Comparison of ENCODE assay signal across 22 mouse cellular contexts in the genomic region with DNA sequence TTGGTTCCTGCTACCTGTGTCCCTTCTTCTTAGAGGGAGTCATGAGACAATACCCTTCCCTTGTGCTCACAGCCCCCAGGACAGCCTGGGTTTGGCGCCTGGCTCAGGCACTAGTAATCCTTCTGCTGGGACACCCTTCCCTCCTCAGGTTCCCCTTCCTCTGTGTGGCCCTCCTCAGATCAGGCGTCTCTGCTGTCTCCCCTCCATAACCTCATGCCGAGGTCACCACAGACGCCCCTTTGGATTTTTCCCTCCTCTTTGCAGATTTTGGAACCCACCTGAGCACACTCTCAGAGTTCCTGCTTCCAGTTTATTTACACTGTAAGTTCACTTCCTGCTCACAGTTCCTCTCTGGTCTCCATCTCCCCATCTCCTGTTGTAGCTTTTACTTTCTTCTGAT.
DNase-seq lines count a peak whose midpoint lies in the region; ATAC-seq and TF ChIP-seq lines count a peak whose summit lies in the region.
"Had no signal": no experiment of that assay in that cellular context is flagged by ENCODE, and none has a peak within 500 bp of the region (broad histone marks: within the 10 kb centered on the region; RNA-seq: fewer than 3 reads in every experiment).

No protein-coding gene starts in this region.

- H3K4me1 ChIP-seq in MEL (ENCODE audit: control insufficient read depth in 1 of 2, insufficient read depth in 2 of 2, low read length in 2 of 2), result peaks cover 0 to 33% of the 10 kb centered on the region in 2 experiments; a peak in 3 of 4 replicates
- H3K4me1 ChIP-seq: forebrain, embryonic 13.5 days; forebrain, embryonic 15.5 days had no signal

- no peak for TF ChIP-seq EP300 in MEL (IDR thresholded peaks at IDR 0.05; ENCODE audit: low read depth in 1 of 2, low read length in 2 of 2)

- no peak for TF ChIP-seq POLR2A in MEL (IDR thresholded peaks at IDR 0.05; ENCODE audit: control insufficient read depth in 1 of 2, insufficient read depth in 1 of 2, low read depth in 1 of 2, low read length in 2 of 2, poor library complexity in 1 of 2)

- ATAC-seq in granulocyte monocyte progenitor cell, adult 5-6 weeks (replicated peaks; ENCODE audit: poor library complexity, severe bottlenecking), result 0 out of 2 replicates have a peak, but pooled peaks have one; percentile 12
- ATAC-seq: forebrain, embryonic 13.5 days; forebrain, embryonic 15.5 days; forebrain, postnatal 0 days had no signal

- no peak for TF ChIP-seq CTCF in MEL (IDR thresholded peaks at IDR 0.05 in 2 of 3, conservative IDR thresholded peaks at IDR 0.05 in 1 of 3; ENCODE audit: control insufficient read depth in 1 of 3, insufficient read depth in 1 of 3, low read depth in 2 of 3, low read length in 3 of 3, poor library complexity in 1 of 3, severe bottlenecking in 1 of 3)

- no peaks in the 10 kb centered on the region for H3K79me2 ChIP-seq in MEL (ENCODE audit: control insufficient read depth, insufficient read depth, low read length, poor library complexity)

- DNase-seq in heart, adult 11 months, result peak; percentile 77
- DNase-seq in heart, adult 9 months (ENCODE audit: low spot score in 2 of 2), result no peak
- DNase-seq in A20 (ENCODE audit: low read depth, low spot score), result peak; percentile 60
- DNase-seq in MEL (ENCODE audit: low read depth, low spot score), result peak; percentile 13
- DNase-seq in thymus, postnatal 0 days (ENCODE audit: low spot score), result no peak
- DNase-seq in spleen, postnatal 10 days (ENCODE audit: low spot score in 2 of 2), result no peak
- no peak for DNase-seq in gastrocnemius, postnatal 25 days
- DNase-seq: adrenal gland, adult 2 months; adrenal gland, postnatal 10 days; adrenal gland, postnatal 25 days; cerebellum, adult 11-12 months; cerebellum, adult 2 months; cerebellum, adult 9-10 months; cerebellum, postnatal 10 days; cerebellum, postnatal 25 days; forebrain, postnatal 0 days had no signal

- H3K27me3 ChIP-seq in MEL (ENCODE audit: control insufficient read depth in 1 of 2, insufficient read depth in 2 of 2, low read length in 2 of 2), result no peaks in the 10 kb centered on the region
- H3K27me3 ChIP-seq: embryonic facial prominence, embryonic 12.5 days; forebrain, embryonic 15.5 days had no signal

- no peak for TF ChIP-seq RAD21 in MEL (IDR thresholded peaks at IDR 0.05; ENCODE audit: low read depth, low read length)

- no peak overlapping the region for H3K4me3 ChIP-seq in MEL (ENCODE audit: control insufficient read depth in 1 of 2, insufficient read depth in 1 of 2, low read depth in 2 of 2, low read length in 2 of 2)
- H3K4me3 ChIP-seq: embryonic facial prominence, embryonic 10.5 days; embryonic facial prominence, embryonic 12.5 days; forebrain, embryonic 13.5 days; forebrain, embryonic 15.5 days had no signal

- H3K27ac ChIP-seq in MEL (ENCODE audit: control insufficient read depth, low read depth, low read length), result no peak overlapping the region
- H3K27ac ChIP-seq: embryonic facial prominence, embryonic 10.5 days; embryonic facial prominence, embryonic 12.5 days; forebrain, embryonic 13.5 days; forebrain, embryonic 15.5 days had no signal

- peaks cover 0 to 16% of the 10 kb centered on the region in 2 experiments; a peak in 2 of 4 replicates for H3K36me3 ChIP-seq in MEL (ENCODE audit: control insufficient read depth in 1 of 2, insufficient read depth in 2 of 2, low read length in 2 of 2)
- H3K36me3 ChIP-seq: embryonic facial prominence, embryonic 10.5 days; embryonic facial prominence, embryonic 12.5 days; forebrain, embryonic 15.5 days; G1E had no signal

- H3K9me3 ChIP-seq in MEL (replicated peaks; ENCODE audit: insufficient read depth, low read length), result no peaks in the 10 kb centered on the region
- H3K9me3 ChIP-seq: embryonic facial prominence, embryonic 10.5 days; embryonic facial prominence, embryonic 12.5 days; forebrain, embryonic 13.5 days; forebrain, embryonic 15.5 days; G1E had no signal

- no peak overlapping the region for H3K9ac ChIP-seq in MEL (ENCODE audit: control insufficient read depth, low read depth, low read length, poor library complexity, severe bottlenecking)
- H3K9ac ChIP-seq: embryonic facial prominence, embryonic 12.5 days; forebrain, embryonic 13.5 days; forebrain, embryonic 15.5 days; forebrain, postnatal 0 days had no signal

TF ChIP-seq in MEL, 35 proteins besides CTCF, POLR2A, EP300 and RAD21:
- TF ChIP-seq GABPA (IDR thresholded peaks at IDR 0.05; ENCODE audit: low read depth, low read length) (no peak), USF1 (IDR thresholded peaks at IDR 0.05; ENCODE audit: low read depth, low read length) (no peak), MAZ (IDR thresholded peaks at IDR 0.05; ENCODE audit: low read depth, low read length) (no peak), KAT2A (conservative IDR thresholded peaks at IDR 0.05; ENCODE audit: low read depth, low read length) (no peak)

Comparison
In these comparisons a context has a peak if more than half of its experiments do, and no peak if none do; other contexts are left out.
1. DNase-seq: peak in heart, adult 11 months (single experiment), A20 (single experiment) and MEL (single experiment); none in heart, adult 9 months (0 of 2), thymus, postnatal 0 days (single experiment), spleen, postnatal 10 days (0 of 2) and gastrocnemius, postnatal 25 days (single experiment).